Mouse (Mus musculus) mouse embryonic stem cell (cell line): ENCODE results near the gene Gmppb.

Experiments used
- in situ Hi-C, 2 experiments: fragments of 300-500 bp; cut with MboI; formaldehyde crosslinking; loops; 1 replicate in 1 of 2; 3 replicates in 1 of 2; pipeline ENCODE4 v1.14.3; 2019 to 2020; ENCODE audit warnings: low sequenced_read_pairs in 2 of 2, low pct_unique_long_range_greater_than_20kb in 1 of 2, mixed read lengths in 1 of 2; ENCODE audit not compliant: unreplicated experiment in 1 of 2

The Gmppb gene

DNA sequence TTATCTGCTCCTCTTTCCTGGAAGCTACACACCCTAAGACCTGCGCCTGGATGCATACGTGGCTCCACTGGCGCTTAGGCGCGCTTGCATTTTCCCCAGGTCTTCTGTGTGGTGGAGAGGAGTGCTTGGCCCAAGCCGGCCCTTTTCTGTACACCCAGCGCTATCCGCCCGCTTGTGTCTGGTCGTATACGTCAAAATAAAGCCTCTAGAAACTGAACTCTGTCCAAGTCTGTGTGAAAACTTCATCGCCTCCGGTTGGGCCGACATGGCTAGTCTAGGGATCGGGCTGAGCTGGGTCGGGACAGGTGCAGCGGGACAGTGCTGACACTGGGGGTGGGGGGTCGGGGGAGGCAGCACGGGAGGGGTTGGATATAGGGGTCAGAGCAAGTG lies 481 bp upstream of the Gmppb start:
- in situ Hi-C loops: no loop called here

DNA sequence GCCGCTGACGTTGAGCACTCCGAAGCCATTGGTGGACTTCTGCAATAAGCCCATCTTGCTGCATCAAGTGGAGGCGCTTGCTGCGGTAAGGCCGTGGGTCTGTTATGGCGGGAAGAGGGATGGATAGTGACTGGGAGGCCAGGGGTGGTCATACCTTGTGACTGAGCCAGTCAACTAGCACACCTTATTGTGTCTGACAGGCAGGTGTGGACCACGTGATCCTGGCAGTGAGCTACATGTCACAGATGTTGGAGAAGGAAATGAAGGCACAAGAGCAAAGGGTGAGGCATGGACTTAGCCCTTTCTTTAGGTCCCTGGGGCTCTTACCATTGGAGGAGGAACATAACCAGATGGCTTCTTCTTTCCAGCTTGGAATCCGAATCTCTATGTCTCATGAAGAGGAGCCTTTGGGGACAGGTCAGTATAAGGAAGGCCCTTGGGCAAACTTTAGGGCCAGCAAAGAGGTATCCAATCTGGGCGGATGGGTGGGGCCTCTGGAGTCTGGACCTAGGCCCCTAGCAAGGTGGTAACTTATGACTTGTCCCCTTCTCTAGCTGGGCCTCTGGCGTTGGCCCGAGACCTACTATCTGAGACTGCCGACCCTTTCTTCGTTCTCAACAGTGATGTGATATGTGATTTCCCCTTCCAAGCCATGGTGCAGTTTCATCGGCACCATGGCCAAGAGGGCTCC lies 664 bp downstream of the Gmppb start:
- in situ Hi-C loops: no loop called here

DNA sequence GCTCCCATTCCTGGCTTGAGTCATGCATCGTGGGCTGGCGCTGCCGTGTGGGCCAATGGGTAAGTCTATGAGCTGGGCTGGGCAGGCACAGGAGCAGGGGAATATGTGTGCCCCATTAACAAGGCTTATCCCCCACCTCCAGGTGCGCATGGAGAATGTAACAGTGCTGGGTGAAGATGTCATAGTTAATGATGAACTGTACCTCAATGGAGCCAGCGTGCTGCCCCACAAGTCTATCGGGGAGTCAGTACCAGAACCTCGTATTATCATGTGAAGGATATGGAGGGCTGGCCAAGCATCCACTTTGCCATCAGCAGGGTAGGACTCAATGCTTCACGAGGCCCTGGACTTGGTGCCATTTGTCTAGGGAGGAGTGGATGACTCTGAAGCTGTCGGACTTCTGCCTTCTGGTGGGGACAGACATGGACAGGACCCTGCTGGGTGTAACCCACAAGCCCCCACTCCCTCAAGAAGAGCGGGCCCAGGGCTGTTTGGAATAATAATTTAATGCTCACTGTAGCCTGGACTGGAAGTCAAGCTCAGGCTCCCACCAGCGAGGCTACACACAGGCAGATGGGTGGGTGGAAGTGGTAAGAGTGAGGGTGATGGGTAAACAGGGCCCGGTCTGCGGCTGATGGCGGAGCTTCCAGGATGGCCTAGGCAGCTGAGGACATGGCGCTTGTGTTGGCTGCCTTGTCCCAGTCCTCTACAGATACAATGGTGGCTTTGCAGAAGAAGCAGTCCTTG lies 2.3 kb downstream of the Gmppb start:
- in situ Hi-C loops: no loop called here

DNA sequence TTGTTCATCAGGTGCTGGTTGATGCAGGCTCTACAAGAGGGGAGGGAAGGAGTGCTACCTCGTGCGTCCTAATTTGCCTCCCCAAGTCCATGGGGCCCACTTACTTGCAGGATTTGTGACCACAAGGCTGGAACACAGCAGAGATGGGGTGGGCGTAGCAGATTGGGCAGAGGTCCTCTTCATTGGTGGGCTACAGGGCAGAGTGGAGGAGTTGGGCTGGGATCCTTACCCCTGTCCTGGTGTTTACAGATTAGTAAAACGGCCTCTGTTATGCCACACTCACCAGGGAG lies 2.8 kb downstream of the Gmppb start:
- in situ Hi-C loops: no loop called here

DNA sequence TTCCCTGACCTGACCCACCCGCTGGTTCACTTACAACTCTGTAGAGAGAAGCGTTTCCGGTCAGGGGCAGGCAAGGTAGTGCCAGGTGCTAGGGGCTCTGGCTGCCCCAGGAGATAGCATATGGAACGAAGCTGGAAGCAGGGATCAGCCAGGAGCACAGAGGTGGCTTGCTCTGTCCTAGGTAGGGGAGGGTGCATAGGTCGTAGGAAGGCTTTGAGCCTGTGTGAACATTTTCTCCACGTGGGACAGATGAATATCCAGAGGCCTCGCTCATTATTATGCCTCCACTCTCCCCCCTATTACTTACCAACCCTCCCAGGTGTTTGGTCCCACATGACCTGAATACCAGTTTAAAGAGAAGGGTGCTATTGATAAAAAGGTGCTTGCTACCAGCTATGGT lies 3.4 kb downstream of the Gmppb start:
- in situ Hi-C loops: no loop called here

DNA sequence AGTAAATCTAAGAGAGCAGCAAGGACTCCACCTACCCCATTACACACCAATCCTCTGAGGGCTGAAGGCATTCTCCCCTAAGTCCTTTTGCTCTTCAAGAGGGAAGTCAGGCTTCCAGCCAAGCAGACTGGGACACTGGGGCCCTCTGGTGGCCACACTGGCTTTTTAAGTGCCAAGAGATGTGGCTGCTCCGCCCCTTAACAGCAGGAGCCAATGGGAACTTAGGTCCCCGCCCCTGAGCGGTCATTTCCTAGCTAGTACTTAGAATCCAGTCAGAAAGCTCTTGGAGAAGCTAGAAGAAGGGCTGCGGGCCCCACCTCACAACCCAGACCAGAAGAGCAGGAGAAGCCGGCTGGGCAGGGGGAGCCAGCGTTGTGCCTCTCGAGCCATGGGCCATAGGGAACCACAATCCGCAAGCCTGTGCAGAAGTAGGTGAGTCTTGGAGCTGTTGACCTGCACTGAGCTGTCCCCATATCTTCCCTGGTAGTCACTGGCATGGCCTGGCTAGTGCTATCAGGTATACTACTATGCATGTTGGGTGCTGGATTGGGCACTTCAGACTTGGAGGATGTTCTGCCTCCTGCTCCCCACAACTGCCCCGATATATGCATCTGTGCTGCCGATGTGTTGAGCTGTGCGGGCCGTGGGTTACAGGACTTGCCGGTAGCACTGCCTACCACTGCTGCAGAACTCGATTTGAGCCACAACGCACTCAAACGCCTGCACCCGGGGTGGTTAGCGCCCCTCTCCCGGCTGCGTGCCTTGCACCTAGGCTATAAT lies 4.0 kb downstream of the Gmppb start, which contains the start of gene Amigo3:
Gene Amigo3 (plus strand): TSS at position 275 of the 780 bp plus-strand sequence.
- in situ Hi-C loops: no loop called here

DNA sequence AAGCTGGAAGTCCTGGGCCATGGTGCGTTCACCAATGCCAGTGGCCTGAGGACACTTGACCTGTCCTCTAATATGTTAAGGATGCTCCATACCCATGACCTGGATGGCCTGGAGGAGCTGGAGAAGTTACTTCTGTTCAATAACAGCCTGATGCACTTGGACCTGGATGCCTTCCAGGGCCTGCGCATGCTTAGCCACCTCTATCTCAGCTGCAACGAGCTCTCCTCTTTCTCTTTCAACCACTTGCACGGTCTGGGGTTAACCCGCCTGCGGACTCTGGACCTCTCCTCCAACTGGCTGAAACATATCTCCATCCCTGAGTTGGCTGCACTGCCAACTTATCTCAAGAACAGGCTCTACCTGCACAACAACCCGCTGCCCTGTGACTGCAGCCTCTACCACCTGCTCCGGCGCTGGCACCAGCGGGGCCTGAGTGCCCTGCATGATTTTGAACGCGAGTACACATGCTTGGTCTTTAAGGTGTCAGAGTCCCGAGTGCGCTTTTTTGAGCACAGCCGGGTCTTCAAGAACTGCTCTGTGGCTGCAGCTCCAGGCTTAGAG lies 4.7 kb downstream of the Gmppb start:
- in situ Hi-C loops: no loop called here

DNA sequence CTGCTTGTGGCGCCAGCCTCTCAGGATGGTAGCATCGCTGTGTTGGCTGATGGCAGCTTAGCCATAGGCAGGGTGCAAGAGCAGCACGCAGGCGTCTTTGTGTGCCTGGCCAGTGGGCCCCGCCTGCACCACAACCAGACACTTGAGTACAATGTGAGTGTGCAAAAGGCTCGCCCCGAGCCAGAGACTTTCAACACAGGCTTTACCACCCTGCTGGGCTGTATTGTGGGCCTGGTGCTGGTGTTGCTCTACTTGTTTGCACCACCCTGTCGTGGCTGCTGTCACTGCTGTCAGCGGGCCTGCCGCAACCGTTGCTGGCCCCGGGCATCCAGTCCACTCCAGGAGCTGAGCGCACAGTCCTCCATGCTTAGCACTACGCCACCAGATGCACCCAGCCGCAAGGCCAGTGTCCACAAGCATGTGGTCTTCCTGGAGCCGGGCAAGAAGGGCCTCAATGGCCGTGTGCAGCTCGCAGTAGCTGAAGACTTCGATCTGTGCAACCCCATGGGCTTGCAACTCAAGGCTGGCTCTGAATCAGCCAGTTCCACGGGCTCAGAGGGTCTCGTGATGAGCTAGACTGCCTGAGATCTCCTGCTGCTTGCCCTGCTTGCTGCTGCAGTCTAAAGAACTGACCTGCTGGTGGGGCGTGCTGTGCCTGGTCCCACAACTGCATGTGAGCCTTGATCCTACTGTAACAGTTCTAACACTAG lies 5.4 kb downstream of the Gmppb start:
- in situ Hi-C loops: no loop called here

DNA sequence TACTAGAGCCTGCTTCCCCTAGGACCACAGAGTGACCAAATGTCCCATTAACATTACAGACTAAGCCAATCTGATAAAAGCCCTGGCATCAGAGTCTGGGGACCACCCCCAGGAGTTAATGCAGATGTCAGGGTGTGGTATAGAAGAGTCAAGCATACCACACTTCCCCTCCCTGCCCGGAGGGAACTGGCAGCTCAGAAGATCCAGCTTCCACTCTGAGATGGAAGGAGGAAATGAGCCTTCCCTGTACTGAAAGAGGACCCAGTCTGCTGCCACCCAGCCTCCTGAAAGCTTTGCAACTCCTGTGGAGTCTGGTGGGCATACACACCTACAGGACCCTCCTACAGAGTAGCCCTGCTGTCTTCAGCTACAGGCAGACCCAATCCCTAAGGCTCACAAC lies 6.0 kb downstream of the Gmppb start:
- in situ Hi-C loops: no loop called here

DNA sequence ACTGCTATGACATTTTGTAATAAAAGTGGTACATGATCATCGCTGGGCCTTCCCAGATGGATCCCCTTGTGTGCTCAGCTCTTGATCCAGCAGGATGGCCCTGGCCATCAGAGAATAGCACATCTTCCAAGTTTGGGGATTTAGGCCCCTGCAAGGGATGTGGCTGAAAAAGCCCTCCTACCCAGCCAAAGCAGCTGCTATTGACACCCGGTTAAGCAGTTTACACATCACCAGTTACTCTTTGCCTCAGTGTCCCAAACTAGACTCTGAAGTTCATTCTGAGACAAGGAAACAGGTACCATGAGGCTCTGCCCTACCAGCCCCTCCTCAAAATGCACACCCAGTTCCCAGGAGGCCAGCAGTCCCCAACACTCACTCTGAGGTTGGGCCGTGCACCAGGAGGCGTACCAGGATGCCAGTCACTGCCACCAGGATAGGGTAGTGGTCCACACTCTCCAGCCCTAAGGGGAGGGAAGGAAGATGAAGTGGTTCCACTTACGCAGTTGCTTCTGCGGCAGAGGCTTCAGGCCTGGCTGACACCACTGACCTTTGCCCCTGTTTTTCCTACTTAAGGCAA lies 6.7 kb downstream of the Gmppb start:
- in situ Hi-C loops: no loop called here

DNA sequence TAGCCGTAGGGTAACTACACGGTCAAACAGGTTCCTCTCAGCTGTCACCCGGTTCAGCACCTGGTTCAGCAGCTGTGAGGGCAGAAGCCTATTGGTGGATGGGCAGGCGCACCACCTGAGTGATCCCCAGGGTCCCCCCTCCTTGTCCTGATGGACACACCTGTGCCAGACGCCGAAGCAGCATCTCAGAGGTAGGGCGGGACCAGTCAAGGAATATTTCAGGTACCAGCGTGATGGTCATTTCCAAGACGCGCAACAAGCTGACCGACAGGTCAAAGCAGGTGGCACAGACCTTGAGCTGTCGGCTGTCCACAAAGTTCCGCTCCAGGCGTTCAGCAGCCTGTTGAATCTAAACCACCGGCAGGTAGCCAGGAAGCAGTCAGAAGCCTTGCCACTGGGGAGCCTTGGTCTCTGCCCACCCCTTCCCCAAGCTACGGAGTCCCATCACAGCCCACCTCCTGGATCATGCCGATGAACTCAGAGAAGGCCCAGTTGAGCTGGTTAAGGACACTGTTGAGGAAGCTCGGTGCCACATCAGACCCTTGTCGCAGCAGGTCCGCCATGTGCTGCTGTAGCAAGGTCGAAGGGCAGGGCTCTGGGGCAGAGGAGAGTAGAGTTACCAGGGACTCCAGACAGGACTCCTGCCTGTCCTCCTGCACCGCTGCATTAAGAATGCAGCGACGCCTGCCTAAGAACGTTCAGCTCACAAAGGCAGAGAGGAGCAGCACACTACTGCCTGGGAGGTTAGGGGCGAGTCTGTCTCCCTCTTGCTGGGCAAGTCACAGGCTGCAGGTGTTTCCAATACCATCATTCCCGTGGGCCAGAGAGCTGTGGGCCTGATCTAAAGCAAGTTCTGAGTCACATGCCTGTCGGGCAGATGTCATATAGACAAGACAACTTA lies 7.6 kb downstream of the Gmppb start:
- in situ Hi-C loops: no loop called here

DNA sequence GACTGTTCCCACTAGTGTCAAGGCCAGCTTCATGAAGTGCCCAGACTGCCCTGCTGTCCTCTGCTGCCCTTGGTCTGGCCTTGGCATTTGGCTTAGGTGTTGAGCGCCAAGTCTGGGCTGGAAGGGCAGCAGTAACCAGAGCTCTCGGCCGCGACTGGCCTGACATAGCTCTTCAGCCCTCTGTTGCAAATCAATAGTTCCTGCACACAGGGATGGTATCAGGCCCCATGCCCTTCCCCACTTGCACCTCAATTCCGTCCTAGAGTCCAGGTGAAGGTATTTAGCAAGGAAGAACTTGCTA lies 8.2 kb downstream of the Gmppb start:
- in situ Hi-C loops: no loop called here

DNA sequence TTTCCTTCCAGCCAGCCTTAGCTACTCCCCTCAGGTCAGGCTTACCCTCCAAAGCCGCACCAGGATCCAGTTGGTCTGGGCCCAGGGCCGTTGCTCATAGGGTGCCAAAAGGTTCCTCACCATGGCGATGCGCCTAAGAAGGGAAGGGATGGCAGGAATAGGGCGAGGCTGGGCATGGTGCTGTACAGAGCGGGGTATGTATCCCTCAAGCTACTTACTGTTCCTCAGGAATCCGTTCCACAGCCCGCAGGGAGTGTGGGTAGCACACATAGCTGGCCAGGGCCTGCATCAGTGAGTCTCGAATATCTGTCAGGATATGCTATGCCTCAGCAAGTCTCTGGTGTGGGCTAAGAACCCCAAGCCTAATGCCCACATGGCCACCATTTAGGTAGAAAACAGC lies 9.2 kb downstream of the Gmppb start:
- in situ Hi-C loops: no loop called here

DNA sequence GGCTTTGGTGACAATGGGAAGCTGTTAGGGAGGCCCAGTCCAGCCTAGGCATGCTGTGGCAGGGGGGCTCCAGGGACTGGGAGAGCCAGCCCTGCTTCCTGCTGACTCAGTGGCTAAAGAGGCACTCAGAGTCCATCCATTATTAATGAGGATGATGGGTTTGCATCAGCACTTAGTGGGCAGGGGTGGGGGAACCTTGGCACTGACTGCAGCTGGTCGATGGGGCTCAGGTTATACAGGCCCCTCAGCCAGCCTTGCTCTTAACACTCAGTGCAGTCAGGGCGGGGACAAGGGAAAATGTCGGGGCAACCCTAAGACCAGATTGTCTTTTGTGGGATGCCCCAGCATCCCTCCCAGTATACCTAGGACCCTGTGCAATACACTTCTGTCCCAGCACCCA lies 13.1 kb downstream of the Gmppb start:
- in situ Hi-C loops: no loop called here

DNA sequence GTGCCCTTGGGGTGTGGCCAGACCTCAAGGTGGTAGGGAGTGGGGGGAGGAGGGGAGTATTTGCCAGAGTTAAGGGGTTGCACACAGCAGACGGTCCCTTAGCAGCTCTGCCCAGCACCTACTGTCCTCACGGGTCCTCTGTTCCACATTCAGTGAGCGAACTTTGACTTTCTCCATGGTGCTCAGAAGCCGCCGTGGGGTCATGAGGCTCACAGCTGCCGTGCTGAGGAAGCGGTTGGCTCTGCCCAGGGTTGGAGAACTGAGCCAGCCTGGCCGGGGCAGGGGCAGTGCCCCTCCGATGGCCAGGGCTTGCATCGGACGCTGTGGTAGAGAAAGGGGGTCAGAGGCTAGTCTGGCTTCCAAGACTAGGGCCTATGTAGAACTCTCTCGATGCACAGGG lies 14.3 kb downstream of the Gmppb start:
- in situ Hi-C loops: no loop called here

DNA sequence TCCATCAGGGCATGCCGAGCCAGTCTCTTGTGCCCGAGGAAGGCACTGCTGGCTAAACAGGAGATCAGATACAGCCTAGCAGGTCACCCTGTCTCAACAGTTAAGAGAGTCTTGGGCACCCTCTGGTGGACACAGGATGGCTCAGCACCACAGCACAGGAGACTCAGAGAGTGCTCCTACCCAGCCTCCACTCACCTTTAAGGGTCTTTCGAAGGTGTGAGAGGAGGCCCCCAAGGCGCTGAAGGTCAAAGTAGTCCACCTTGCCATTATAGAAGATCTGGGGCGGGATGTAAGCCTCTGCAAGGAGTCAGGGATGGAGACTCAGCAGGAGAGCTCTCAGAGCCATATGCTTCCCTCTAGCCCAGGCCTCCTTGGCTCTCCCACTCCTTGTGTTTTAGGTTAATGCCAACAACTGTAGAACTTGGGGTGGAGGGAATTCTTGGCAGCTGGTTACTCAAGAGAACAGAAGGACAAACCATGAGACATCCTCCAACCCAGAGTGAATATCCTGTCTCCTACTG lies 16.5 kb downstream of the Gmppb start:
- in situ Hi-C loops: loop anchor here (5.0 kb wide), 1 partner anchor 163 kb away; no protein-coding TSS in a partner anchor

DNA sequence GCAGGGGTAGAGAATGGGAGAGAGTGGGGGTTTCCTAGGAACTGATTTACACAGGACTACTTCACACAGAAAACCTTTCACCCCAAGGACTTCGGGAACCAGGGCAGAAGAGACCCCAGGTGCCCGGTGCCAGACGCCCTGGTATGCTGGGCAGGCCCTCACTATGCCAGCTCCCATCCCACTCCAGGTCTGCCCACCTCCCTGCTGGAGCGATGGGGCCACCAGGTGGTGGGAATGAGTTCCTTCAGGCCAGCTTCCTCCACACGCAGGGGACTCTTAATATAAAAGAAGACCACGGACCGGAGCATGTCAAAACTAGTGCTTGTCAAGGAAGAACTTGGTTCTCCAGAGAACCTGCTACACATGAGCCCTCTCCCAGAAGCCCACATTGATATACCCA lies 18.2 kb downstream of the Gmppb start:
- in situ Hi-C loops: loop anchor here (5.0 kb wide), 1 partner anchor 165 kb away; no protein-coding TSS in a partner anchor
